In the genomic region with DNA sequence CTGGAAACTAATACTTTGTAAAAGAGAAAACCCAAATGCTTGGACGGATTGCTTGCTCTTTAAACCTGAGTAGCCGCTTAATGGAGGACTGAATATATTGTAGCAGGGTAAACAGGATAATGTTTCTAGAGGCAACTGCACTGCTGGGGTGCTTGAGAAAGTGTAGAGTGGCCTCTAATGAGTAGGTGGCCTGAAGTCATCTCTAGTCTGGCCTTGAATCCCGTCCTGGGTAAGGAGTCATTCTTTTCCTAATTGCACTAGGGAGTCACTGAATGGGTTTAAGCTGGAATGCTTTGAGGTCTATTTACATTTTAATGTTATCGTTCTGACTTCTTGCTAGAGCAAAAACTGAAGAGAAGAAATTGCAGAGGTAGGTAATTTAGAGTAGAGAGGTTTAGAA, we compare ENCODE assay signal across 8 mouse cellular contexts. TPM values are rescaled to one million over a fixed set of nuclear protein-coding genes. Genes with fewer than 3 reads are reported as not detected.
DNase-seq lines count a peak whose midpoint lies in the region; ATAC-seq and TF ChIP-seq lines count a peak whose summit lies in the region.

No protein-coding gene starts in this region.

- DNase-seq in heart, postnatal 36 days: no peak
- DNase-seq in CH12.LX (ENCODE audit: extremely low read depth): no peak
- DNase-seq in layer of hippocampus, postnatal 36 days: no peak
- no peak for DNase-seq in layer of hippocampus, adult 9-11 months
- DNase-seq in thymus, postnatal 36 days: no peak

- peak overlapping the region; percentile 89 for H3K4me3 ChIP-seq in heart, embryonic 11.5 days (ENCODE audit: low read depth, low read length)
- H3K4me3 ChIP-seq in CH12.LX (replicated peaks in 1 of 3; ENCODE audit: low read depth in 2 of 3, low read length in 2 of 3, poor library complexity in 1 of 3): peak overlapping the region; percentile 56 to 97 (median 90)
- peak overlapping the region; percentile 89 for H3K4me3 ChIP-seq in forebrain, embryonic 13.5 days
- peak overlapping the region; percentile 72 for H3K4me3 ChIP-seq in liver, embryonic 15.5 days (replicated peaks)

- intact Hi-C loops in heart, postnatal 36 days (cut with DNase I): no loop called here

- no peak for ATAC-seq in heart, embryonic 11.5 days (replicated peaks; ENCODE audit: insufficient number of reproducible peaks, low FRiP score, low TSS enrichment)
- no peak for ATAC-seq in forebrain, embryonic 13.5 days
- ATAC-seq in liver, embryonic 15.5 days (ENCODE audit: insufficient read depth): no peak

- TF ChIP-seq POLR2A in CH12.LX (IDR thresholded peaks at IDR 0.05; ENCODE audit: low read depth, low read length): no peak

- dilution Hi-C loops in CH12.LX (cut with MboI; ENCODE audit: extremely low pct_ligation_motif_present, extremely low pct_unique_long_range_greater_than_20kb, low sequenced_read_pairs): no loop called here

- H3K36me3 ChIP-seq in heart, embryonic 11.5 days (ENCODE audit: control insufficient read depth, insufficient read depth, low read length): peaks cover 8% of the 10 kb centered on the region
- H3K36me3 ChIP-seq in CH12.LX (replicated peaks in 1 of 2; ENCODE audit: control insufficient read depth in 1 of 2, insufficient read depth in 1 of 2, low read length in 1 of 2): peaks cover 12 to 30% of the 10 kb centered on the region in 2 experiments
- peaks cover 22% of the 10 kb centered on the region for H3K36me3 ChIP-seq in forebrain, embryonic 13.5 days (ENCODE audit: poor library complexity, severe bottlenecking)
- H3K36me3 ChIP-seq in liver, embryonic 15.5 days (replicated peaks): peaks cover 20% of the 10 kb centered on the region

- H3K9ac ChIP-seq in heart, embryonic 11.5 days (ENCODE audit: low read depth, low read length): peak overlapping the region; percentile 63
- H3K9ac ChIP-seq in CH12.LX (ENCODE audit: insufficient read depth, low read depth): peak overlapping the region; percentile 86
- H3K9ac ChIP-seq in forebrain, embryonic 13.5 days: peak overlapping the region; percentile 72
- H3K9ac ChIP-seq in liver, embryonic 15.5 days: peak overlapping the region; percentile 70

- TF ChIP-seq CTCF in CH12.LX (conservative IDR thresholded peaks at IDR 0.05 in 1 of 2, IDR thresholded peaks at IDR 0.05 in 1 of 2; ENCODE audit: low read depth in 2 of 2, low read length in 2 of 2): no peak

- H3K79me2 ChIP-seq in CH12.LX (replicated peaks; ENCODE audit: control insufficient read depth, extremely low read depth, insufficient read depth, poor library complexity, severe bottlenecking): peaks cover 29% of the 10 kb centered on the region

- no peaks in the 10 kb centered on the region for H3K9me3 ChIP-seq in heart, embryonic 11.5 days (replicated peaks; ENCODE audit: control insufficient read depth, low read length)
- no peaks in the 10 kb centered on the region for H3K9me3 ChIP-seq in CH12.LX (replicated peaks; ENCODE audit: low read length)
- H3K9me3 ChIP-seq in forebrain, embryonic 13.5 days (replicated peaks): no peaks in the 10 kb centered on the region
- H3K9me3 ChIP-seq in liver, embryonic 15.5 days (replicated peaks): no peaks in the 10 kb centered on the region

- no peak overlapping the region for H3K27ac ChIP-seq in heart, embryonic 11.5 days (ENCODE audit: low read depth, low read length)
- no peak overlapping the region for H3K27ac ChIP-seq in CH12.LX (ENCODE audit: insufficient read depth, low read depth)
- no peak overlapping the region for H3K27ac ChIP-seq in forebrain, embryonic 13.5 days
- H3K27ac ChIP-seq in liver, embryonic 15.5 days (replicated peaks): peak overlapping the region; percentile 29

- peak overlapping the region; percentile 95 for H3K4me2 ChIP-seq in heart, embryonic 11.5 days
- H3K4me2 ChIP-seq in CH12.LX (ENCODE audit: insufficient read depth, low read depth, poor library complexity, severe bottlenecking): peak overlapping the region; percentile 87
- peak overlapping the region; percentile 91 for H3K4me2 ChIP-seq in forebrain, embryonic 13.5 days
- H3K4me2 ChIP-seq in liver, embryonic 15.5 days: peak overlapping the region; percentile 83

- TF ChIP-seq EP300 in CH12.LX (IDR thresholded peaks at IDR 0.05; ENCODE audit: low read length): no peak

- TF ChIP-seq RAD21 in CH12.LX (IDR thresholded peaks at IDR 0.05; ENCODE audit: low read depth, low read length): no peak

- H3K27me3 ChIP-seq in heart, embryonic 11.5 days (ENCODE audit: control insufficient read depth, insufficient read depth, low read length): no peaks in the 10 kb centered on the region
- H3K27me3 ChIP-seq in CH12.LX (replicated peaks): no peaks in the 10 kb centered on the region
- no peaks in the 10 kb centered on the region for H3K27me3 ChIP-seq in forebrain, embryonic 13.5 days
- no peaks in the 10 kb centered on the region for H3K27me3 ChIP-seq in liver, embryonic 15.5 days

- in situ Hi-C loops in CH12.LX (cut with MboI; ENCODE audit: low pct_ligation_motif_present, low pct_unique_long_range_greater_than_20kb, low sequenced_read_pairs): no loop called here

- peaks cover 11% of the 10 kb centered on the region; the same call in 1 of the 2 replicates for H3K4me1 ChIP-seq in heart, embryonic 11.5 days (ENCODE audit: control insufficient read depth, insufficient read depth, low read length)
- peaks cover 3 to 31% of the 10 kb centered on the region in 2 experiments; a peak in 3 of 4 replicates for H3K4me1 ChIP-seq in CH12.LX (ENCODE audit: control insufficient read depth in 1 of 2, insufficient read depth in 2 of 2)
- H3K4me1 ChIP-seq in forebrain, embryonic 13.5 days: peaks cover 18% of the 10 kb centered on the region
- H3K4me1 ChIP-seq in liver, embryonic 15.5 days (replicated peaks): peaks cover 34% of the 10 kb centered on the region

- WGBS in heart, embryonic 11.5 days (ENCODE audit: insufficient replicate concordance): 12% methylated on average over 4 of the region's 4 CpGs
- 9% methylated on average over 4 of the region's 4 CpGs for WGBS in forebrain, embryonic 13.5 days
- 10% methylated on average over 4 of the region's 4 CpGs for WGBS in liver, embryonic 15.5 days (ENCODE audit: insufficient replicate concordance)

TF ChIP-seq in CH12.LX, 34 proteins besides CTCF, POLR2A, EP300 and RAD21:
- no peak for TF ChIP-seq MEF2A (IDR thresholded peaks at IDR 0.05; ENCODE audit: borderline replicate concordance, low read depth, low read length)
- TF ChIP-seq IRF4 (IDR thresholded peaks at IDR 0.05; ENCODE audit: low read depth, low read length): 0 out of 2 replicates have a peak, but pooled peaks have one; percentile 13

RNA-seq across cellular contexts. Expression of a gene that starts 0.7 kb away (rescaled TPM):
- 50.1 and 55.8 TPM in 2 replicates for polyA plus RNA-seq in heart, embryonic 11.5 days (2014; fragmentation: Nextera tagmentation; extraction: Ambion mirVana)
- 10 to 100 TPM; 24.5 to 24.9 TPM for total RNA-seq in heart, postnatal 36 days (2021)
- total RNA-seq in CH12.LX (2012; rRNA removed): 74.8 and 75.2 TPM in 2 replicates
- total RNA-seq in CH12.LX (2014; rRNA removed): 27.9 and 35.9 TPM in 2 replicates
- 41.8 and 51.4 TPM in 2 replicates for polyA plus RNA-seq in CH12.LX (2012; ENCODE audit: insufficient read length, low read depth)
- polyA plus RNA-seq in forebrain, embryonic 13.5 days (2015; fragmentation: Nextera tagmentation; extraction: Ambion mirVana): 83.1 and 84.4 TPM in 2 replicates
- 22.4 and 22.5 TPM in 2 replicates for polyA plus RNA-seq in liver, embryonic 15.5 days (2015; fragmentation: Nextera tagmentation; extraction: Ambion mirVana)
- 10 to 100 TPM; 33.0 to 38.2 TPM for total RNA-seq in layer of hippocampus, postnatal 36 days (2021)

RNA-seq across cellular contexts. Expression of a gene that starts 1.0 kb away (rescaled TPM):
- polyA plus RNA-seq in heart, embryonic 11.5 days (2014; fragmentation: Nextera tagmentation; extraction: Ambion mirVana): 1,482 and 1,490 TPM in 2 replicates
- total RNA-seq in heart, postnatal 36 days (2021): 1,000 to 10,000 TPM; 1,571 to 1,600 TPM
- 1,522 and 1,539 TPM in 2 replicates for total RNA-seq in CH12.LX (2012; rRNA removed)
- total RNA-seq in CH12.LX (2014; rRNA removed): 905 and 1,007 TPM in 2 replicates
- polyA plus RNA-seq in CH12.LX (2012; ENCODE audit: insufficient read length, low read depth): 740 and 776 TPM in 2 replicates
- polyA plus RNA-seq in forebrain, embryonic 13.5 days (2015; fragmentation: Nextera tagmentation; extraction: Ambion mirVana): 599 and 621 TPM in 2 replicates
- 535 and 580 TPM in 2 replicates for polyA plus RNA-seq in liver, embryonic 15.5 days (2015; fragmentation: Nextera tagmentation; extraction: Ambion mirVana)
- 100 to 1,000 TPM; 370 to 401 TPM for total RNA-seq in layer of hippocampus, postnatal 36 days (2021)

RNA-seq across cellular contexts. Expression of a gene that starts 41.4 kb away (rescaled TPM):
- 0.10 and 0.14 TPM in 2 replicates for polyA plus RNA-seq in heart, embryonic 11.5 days (2014; fragmentation: Nextera tagmentation; extraction: Ambion mirVana)
- total RNA-seq in heart, postnatal 36 days (2021): not detected
- total RNA-seq in CH12.LX (2012; rRNA removed): 0.50 and 0.51 TPM in 2 replicates
- total RNA-seq in CH12.LX (2014; rRNA removed): not detected in 2 replicates
- polyA plus RNA-seq in CH12.LX (2012; ENCODE audit: insufficient read length, low read depth): not detected in 2 replicates
- polyA plus RNA-seq in forebrain, embryonic 13.5 days (2015; fragmentation: Nextera tagmentation; extraction: Ambion mirVana): 0.59 and 0.87 TPM in 2 replicates
- 0.07 TPM in 1 of 2 replicates, not detected in the other for polyA plus RNA-seq in liver, embryonic 15.5 days (2015; fragmentation: Nextera tagmentation; extraction: Ambion mirVana)
- total RNA-seq in layer of hippocampus, postnatal 36 days (2021): 100 to 1,000 TPM; 287 to 306 TPM
